In the genomic region with DNA sequence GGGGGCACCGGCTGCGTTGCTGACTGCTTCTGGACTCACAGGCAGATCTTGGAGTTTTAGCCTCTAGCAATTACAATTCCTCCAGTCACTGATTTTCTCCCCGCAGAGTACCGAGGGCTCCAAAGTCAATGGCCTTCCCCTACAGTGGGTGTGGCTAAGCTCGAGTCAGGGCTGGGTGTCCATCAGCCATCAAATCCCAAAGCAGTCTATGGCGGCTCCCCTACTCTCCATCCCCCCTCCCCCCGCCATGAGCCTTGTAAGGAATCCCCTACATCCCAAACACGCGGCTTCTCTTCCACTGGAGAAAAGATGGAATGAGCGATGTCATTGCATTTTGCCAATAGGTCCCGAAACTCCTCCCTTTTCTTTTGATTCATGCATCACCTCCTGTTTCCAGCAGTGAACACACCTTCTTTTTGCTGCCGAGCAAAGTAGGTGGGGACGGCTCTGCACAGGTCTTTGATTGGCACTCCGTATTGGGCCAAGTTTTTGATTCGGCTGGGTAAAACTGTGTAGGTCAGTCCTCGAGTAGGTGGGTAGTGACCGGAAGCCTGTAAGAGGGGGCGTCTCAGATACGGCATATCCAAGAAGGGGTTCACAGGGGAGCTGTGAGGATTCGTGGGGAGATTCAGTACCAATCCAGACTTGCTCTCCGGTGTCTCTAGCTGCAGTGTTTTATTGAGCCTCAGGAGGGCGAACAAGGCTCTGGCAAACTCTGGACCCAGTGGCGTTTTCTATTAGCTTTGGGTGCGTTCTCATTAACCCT, we compare ENCODE assay signal across 9 mouse cellular contexts. TPM values are rescaled to one million over a fixed set of nuclear protein-coding genes. Genes with fewer than 3 reads are reported as not detected.
DNase-seq lines count a peak whose midpoint lies in the region; ATAC-seq and TF ChIP-seq lines count a peak whose summit lies in the region.
"Had no signal": no experiment of that assay in that cellular context is flagged by ENCODE, and none has a peak within 500 bp of the region (broad histone marks: within the 10 kb centered on the region; RNA-seq: fewer than 3 reads in every experiment).

No protein-coding gene starts in this region.

- peaks cover 20% of the 10 kb centered on the region for H3K4me1 ChIP-seq in embryonic facial prominence, embryonic 10.5 days
- peaks cover 6% of the 10 kb centered on the region for H3K4me1 ChIP-seq in hindbrain, embryonic 16.5 days (ENCODE audit: control insufficient read depth, insufficient read depth, low read depth, low read length)
- H3K4me1 ChIP-seq in liver, postnatal 0 days (ENCODE audit: insufficient read depth) = peaks cover 5% of the 10 kb centered on the region; the same call in 1 of the 2 replicates

- H3K27me3 ChIP-seq in embryonic facial prominence, embryonic 10.5 days (replicated peaks; ENCODE audit: low read depth, poor library complexity, severe bottlenecking) = peaks cover 66% of the 10 kb centered on the region
- H3K27me3 ChIP-seq in hindbrain, embryonic 16.5 days (replicated peaks; ENCODE audit: control insufficient read depth, insufficient read depth, low read length) = no peaks in the 10 kb centered on the region
- H3K27me3 ChIP-seq in liver, postnatal 0 days (ENCODE audit: insufficient read depth, low read length) = 0 out of 2 replicates have a peak, but pooled peaks cover 6% of the 10 kb centered on the region

- no peaks in the 10 kb centered on the region for H3K9me3 ChIP-seq in embryonic facial prominence, embryonic 10.5 days
- H3K9me3 ChIP-seq in hindbrain, embryonic 16.5 days (ENCODE audit: control insufficient read depth, low read length) = no peaks in the 10 kb centered on the region
- H3K9me3 ChIP-seq in liver, postnatal 0 days (ENCODE audit: low read length) = no peaks in the 10 kb centered on the region

- no peak overlapping the region for H3K27ac ChIP-seq in embryonic facial prominence, embryonic 10.5 days (replicated peaks)
- H3K27ac ChIP-seq in hindbrain, embryonic 16.5 days (ENCODE audit: low read depth, low read length) = no peak overlapping the region
- no peak overlapping the region for H3K27ac ChIP-seq in liver, postnatal 0 days (ENCODE audit: low read depth)

- TF ChIP-seq CTCF in liver, postnatal 0 days (IDR thresholded peaks at IDR 0.05; ENCODE audit: low read depth) = peak; percentile 51

- no peaks in the 10 kb centered on the region for H3K36me3 ChIP-seq in embryonic facial prominence, embryonic 10.5 days (replicated peaks)
- no peaks in the 10 kb centered on the region for H3K36me3 ChIP-seq in hindbrain, embryonic 16.5 days (ENCODE audit: control insufficient read depth, insufficient read depth, low read length)
- H3K36me3 ChIP-seq in liver, postnatal 0 days (replicated peaks; ENCODE audit: insufficient read depth, low read length) = no peaks in the 10 kb centered on the region

- peak overlapping the region; percentile 46 for H3K4me3 ChIP-seq in embryonic facial prominence, embryonic 10.5 days
- H3K4me3 ChIP-seq in hindbrain, embryonic 16.5 days (ENCODE audit: low read length) = peak overlapping the region; percentile 44
- no peak overlapping the region for H3K4me3 ChIP-seq in liver, postnatal 0 days (ENCODE audit: low read depth, low read length)

- TF ChIP-seq EP300 in liver, postnatal 0 days (IDR thresholded peaks at IDR 0.05; ENCODE audit: low read depth) = no peak

- 8% methylated on average over 24 of the region's 24 CpGs for WGBS in embryonic facial prominence, embryonic 10.5 days
- 7% methylated on average over 24 of the region's 24 CpGs for WGBS in hindbrain, embryonic 16.5 days
- 15% methylated on average over 24 of the region's 24 CpGs for WGBS in liver, postnatal 0 days (ENCODE audit: insufficient replicate concordance)

- peak overlapping the region; percentile 75 for H3K4me2 ChIP-seq in hindbrain, embryonic 16.5 days (ENCODE audit: low read length)
- peak overlapping the region; percentile 63 for H3K4me2 ChIP-seq in liver, postnatal 0 days (ENCODE audit: low read depth, low read length)

- peak overlapping the region; percentile 52 for H3K9ac ChIP-seq in hindbrain, embryonic 16.5 days (ENCODE audit: low read depth, low read length)
- no peak overlapping the region for H3K9ac ChIP-seq in liver, postnatal 0 days (replicated peaks)

- DNase-seq in cerebellum, postnatal 10 days = peak; percentile 39 to 47
- DNase-seq in cerebellum, adult 9-11 months = no peak
- DNase-seq in CD4-positive, CD25-positive, alpha-beta regulatory T cell, adult 2 months (ENCODE audit: low read depth, low spot score) = peak; percentile 44
- DNase-seq in embryonic facial prominence, embryonic 10.5 days (ENCODE audit: low spot score) = peak; percentile 35
- no peak for DNase-seq in liver, postnatal 0 days
- DNase-seq in right cerebral cortex, adult 2 months (ENCODE audit: low spot score in 2 of 2) = peak; percentile 35 to 52
- no peak for DNase-seq in yolk sac, embryonic 10.5 days (ENCODE audit: low spot score)

- peak; percentile 74 for ATAC-seq in hindbrain, embryonic 16.5 days
- ATAC-seq in liver, postnatal 0 days = no peak

RNA-seq across cellular contexts. Expression of a gene that starts 4.6 kb away (rescaled TPM):
- polyA plus RNA-seq in embryonic facial prominence, embryonic 10.5 days (2016; fragmentation: Nextera tagmentation; extraction: Ambion mirVana) = not detected in 2 replicates
- 0.44 and 0.93 TPM in 2 replicates for polyA plus RNA-seq in hindbrain, embryonic 16.5 days (2015; fragmentation: Nextera tagmentation; extraction: Ambion mirVana)
- not detected in 2 replicates for polyA plus RNA-seq in liver, postnatal 0 days (2015; fragmentation: Nextera tagmentation; extraction: Ambion mirVana)
- polyA plus RNA-seq: spleen, adult 2 months had no signal

RNA-seq across cellular contexts. Expression of a gene that starts 11.0 kb away (rescaled TPM):
- polyA plus RNA-seq in embryonic facial prominence, embryonic 10.5 days (2016; fragmentation: Nextera tagmentation; extraction: Ambion mirVana) = not detected in 2 replicates
- polyA plus RNA-seq in hindbrain, embryonic 16.5 days (2015; fragmentation: Nextera tagmentation; extraction: Ambion mirVana) = not detected in 2 replicates
- not detected in 2 replicates for polyA plus RNA-seq in liver, postnatal 0 days (2015; fragmentation: Nextera tagmentation; extraction: Ambion mirVana)
- polyA plus RNA-seq: spleen, adult 2 months had no signal

RNA-seq across cellular contexts. Expression of a gene that starts 33.4 kb away (rescaled TPM):
- polyA plus RNA-seq in embryonic facial prominence, embryonic 10.5 days (2016; fragmentation: Nextera tagmentation; extraction: Ambion mirVana) = not detected in 2 replicates
- polyA plus RNA-seq in hindbrain, embryonic 16.5 days (2015; fragmentation: Nextera tagmentation; extraction: Ambion mirVana) = not detected in 2 replicates
- polyA plus RNA-seq in liver, postnatal 0 days (2015; fragmentation: Nextera tagmentation; extraction: Ambion mirVana) = not detected in 2 replicates
- polyA plus RNA-seq: spleen, adult 2 months had no signal

RNA-seq across cellular contexts. Expression of a gene that starts 44.7 kb away (rescaled TPM):
- not detected in 2 replicates for polyA plus RNA-seq in embryonic facial prominence, embryonic 10.5 days (2016; fragmentation: Nextera tagmentation; extraction: Ambion mirVana)
- not detected in 2 replicates for polyA plus RNA-seq in hindbrain, embryonic 16.5 days (2015; fragmentation: Nextera tagmentation; extraction: Ambion mirVana)
- 0.34 and 0.36 TPM in 2 replicates for polyA plus RNA-seq in liver, postnatal 0 days (2015; fragmentation: Nextera tagmentation; extraction: Ambion mirVana)
- polyA plus RNA-seq: spleen, adult 2 months had no signal

RNA-seq across cellular contexts. Expression of a gene that starts 48.5 kb away (rescaled TPM):
- 4.8 and 6.2 TPM in 2 replicates for polyA plus RNA-seq in embryonic facial prominence, embryonic 10.5 days (2016; fragmentation: Nextera tagmentation; extraction: Ambion mirVana)
- polyA plus RNA-seq in hindbrain, embryonic 16.5 days (2015; fragmentation: Nextera tagmentation; extraction: Ambion mirVana) = 4.4 and 5.3 TPM in 2 replicates
- polyA plus RNA-seq in liver, postnatal 0 days (2015; fragmentation: Nextera tagmentation; extraction: Ambion mirVana) = 0.38 and 0.47 TPM in 2 replicates

Comparison
In these comparisons a context has a peak if more than half of its experiments do, and no peak if none do; other contexts are left out.
1. DNase-seq: peak in cerebellum, postnatal 10 days (2 of 2), CD4-positive, CD25-positive, alpha-beta regulatory T cell, adult 2 months (single experiment), embryonic facial prominence, embryonic 10.5 days (single experiment) and right cerebral cortex, adult 2 months (2 of 2); none in cerebellum, adult 9-11 months (single experiment), liver, postnatal 0 days (single experiment) and yolk sac, embryonic 10.5 days (single experiment).